Mouse (Mus musculus): ENCODE measurements around the gene Dpy19l1. TPM values are rescaled to one million over a fixed set of nuclear protein-coding genes. Genes with fewer than 3 reads are reported as not detected.

The Dpy19l1 gene
- 61.0 TPM for polyA plus RNA-seq (2015; fragmentation: Illumina TruSeq; extraction: RNeasy Lipid Tissue Mini Kit (QIAGEN cat#74804); ENCODE audit: insufficient read depth, low replicate concordance)

DNA sequence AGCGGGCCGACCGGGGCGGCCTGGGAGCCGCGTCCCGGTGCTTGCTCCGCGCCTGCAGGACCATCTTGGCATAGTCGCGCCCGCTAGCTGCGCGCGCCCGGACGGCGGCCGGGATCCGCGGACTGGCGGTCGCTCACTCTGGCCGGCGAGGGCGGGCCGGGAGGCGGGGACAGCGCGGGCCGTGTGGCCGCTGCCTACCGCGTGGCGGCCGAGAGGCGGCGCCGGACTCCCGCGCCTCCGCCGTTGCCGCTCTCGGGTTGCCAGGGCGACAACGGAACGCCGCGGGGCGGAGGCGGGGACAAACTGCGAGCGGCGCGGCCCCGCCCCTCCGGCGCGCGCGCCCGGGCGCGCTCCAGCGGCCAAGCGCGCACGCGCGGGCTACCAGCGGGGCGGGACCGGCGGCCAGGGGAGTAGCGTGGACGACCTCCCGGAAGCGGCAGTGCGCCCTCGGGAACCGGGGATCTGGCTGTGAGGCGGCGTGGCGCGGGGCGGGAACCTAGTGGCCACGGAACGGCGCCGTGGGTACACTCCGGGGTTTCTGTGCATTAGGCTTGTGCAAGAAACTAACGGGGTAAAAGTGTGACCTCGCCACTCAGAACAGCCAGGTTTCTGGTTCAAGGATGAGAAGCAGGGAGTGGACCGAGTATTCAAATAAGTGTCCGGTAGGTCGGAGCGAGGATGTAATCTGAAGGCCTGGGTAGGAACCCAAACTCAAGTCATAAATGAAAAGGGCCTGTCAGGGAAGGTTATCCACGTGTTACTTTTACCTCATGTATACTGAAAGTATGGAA lies at the start of gene Dpy19l1:
TSS of gene Dpy19l1 (minus strand) at position 74 of the 791 bp plus-strand sequence.

Other genes with a start within 250 kb of the Dpy19l1 start
- not detected for gene Cypt4, start 122.1 kb upstream of the Dpy19l1 start, polyA plus RNA-seq (2015; fragmentation: Illumina TruSeq; extraction: RNeasy Lipid Tissue Mini Kit (QIAGEN cat#74804); ENCODE audit: insufficient read depth, low replicate concordance)
- gene Dpy19l2, start 193.2 kb upstream of the Dpy19l1 start, polyA plus RNA-seq (2015; fragmentation: Illumina TruSeq; extraction: RNeasy Lipid Tissue Mini Kit (QIAGEN cat#74804); ENCODE audit: insufficient read depth, low replicate concordance) = not detected

All from spleen, adult 10 weeks (tissue).